Mouse (Mus musculus) kidney, adult 2 months (tissue): ENCODE measurements at regions not wholly inside any gene's neighbourhood (a gene's known extent, or its start where the extent isn't known, plus 50 kb on each side); places are given as distances from the start of the nearest gene placed in this dataset.

Source experiments
- CTCF ChIP-seq: fragments of 200-500 bp; conservative IDR thresholded peaks from 2 replicates; pipeline ENCODE4 v1.5.1; 2011; ENCODE audit warnings: low read depth, mild to moderate bottlenecking, control low read depth, low read length, moderate library complexity, mixed read lengths; ENCODE audit not compliant: insufficient read depth, insufficient read length
- POLR2A ChIP-seq: fragments of 200-500 bp; IDR thresholded peaks from one replicate; pipeline ENCODE4 v1.6.1; 2011; ENCODE audit warnings: low read depth, low read length, control low read depth

- TF ChIP-seq POLR2A: no peak
- TF ChIP-seq CTCF: no peak
Observed at GRCm38 (mm10) chr6:22423070-22423980, 67.3 kb upstream of the Fam3c start.
